ENCODE assay signal across 24 mouse cellular contexts in the genomic region with DNA sequence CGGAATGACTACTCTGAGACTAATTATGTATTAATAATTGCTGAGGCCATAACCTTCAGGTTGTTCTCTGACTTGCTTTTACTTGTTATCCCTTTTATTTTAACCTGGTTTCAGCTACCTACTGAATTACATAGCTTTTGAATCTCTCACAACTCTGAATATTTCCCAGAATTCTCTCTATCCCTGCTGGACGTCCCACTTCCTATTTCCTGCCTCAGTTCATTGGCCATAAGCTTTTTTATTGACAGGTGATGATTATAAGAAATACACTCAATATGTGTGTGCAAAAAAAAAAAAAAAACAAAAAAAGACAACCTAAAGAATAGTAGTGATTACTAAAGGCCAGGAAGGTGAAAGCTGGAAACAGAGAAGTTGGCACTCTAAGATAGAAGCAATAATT.
"Had no signal": no experiment of that assay in that cellular context is flagged by ENCODE, and none has a peak within 500 bp of the region (broad histone marks: within the 10 kb centered on the region; RNA-seq: fewer than 3 reads in every experiment).

No protein-coding gene starts in this region.

- H3K27ac ChIP-seq: embryonic facial prominence, embryonic 10.5 days; embryonic facial prominence, embryonic 12.5 days; embryonic facial prominence, embryonic 13.5 days; embryonic facial prominence, embryonic 15.5 days; forebrain, embryonic 10.5 days; forebrain, embryonic 12.5 days; forebrain, embryonic 13.5 days; forebrain, embryonic 15.5 days; gastrocnemius, adult 2 months; heart, adult 2 months; heart, embryonic 10.5 days had no signal

- H3K27me3 ChIP-seq: embryonic facial prominence, embryonic 12.5 days; embryonic facial prominence, embryonic 13.5 days; embryonic facial prominence, embryonic 15.5 days; forebrain, embryonic 12.5 days; forebrain, embryonic 13.5 days; forebrain, embryonic 15.5 days had no signal

- H3K4me3 ChIP-seq: embryonic facial prominence, embryonic 10.5 days; embryonic facial prominence, embryonic 12.5 days; embryonic facial prominence, embryonic 13.5 days; embryonic facial prominence, embryonic 15.5 days; erythroblast, embryonic 14.5 days; forebrain, embryonic 10.5 days; forebrain, embryonic 12.5 days; forebrain, embryonic 13.5 days; forebrain, embryonic 15.5 days; gastrocnemius, adult 2 months; heart, adult 2 months; heart, embryonic 10.5 days had no signal

- H3K36me3 ChIP-seq: embryonic facial prominence, embryonic 10.5 days; embryonic facial prominence, embryonic 12.5 days; embryonic facial prominence, embryonic 13.5 days; embryonic facial prominence, embryonic 15.5 days; forebrain, embryonic 10.5 days; forebrain, embryonic 12.5 days; forebrain, embryonic 15.5 days; heart, embryonic 10.5 days had no signal

- DNase-seq: cerebellum, adult 9-11 months; cerebellum, postnatal 10 days; cerebellum, postnatal 14 days; cerebellum, postnatal 25 days; cerebellum, postnatal 36 days; embryo, embryonic 11 days; forebrain, postnatal 0 days; gastrocnemius, adult 2 months; gastrocnemius, postnatal 10 days; gastrocnemius, postnatal 14 days; gastrocnemius, postnatal 25 days; gastrocnemius, postnatal 36 days; heart, adult 11 months; heart, adult 2 months had no signal

- H3K9me3 ChIP-seq: embryonic facial prominence, embryonic 12.5 days; embryonic facial prominence, embryonic 13.5 days; embryonic facial prominence, embryonic 15.5 days; forebrain, embryonic 12.5 days; forebrain, embryonic 13.5 days; forebrain, embryonic 15.5 days; heart, embryonic 10.5 days had no signal

- H3K9ac ChIP-seq: embryonic facial prominence, embryonic 12.5 days; embryonic facial prominence, embryonic 13.5 days; embryonic facial prominence, embryonic 15.5 days; forebrain, embryonic 12.5 days; forebrain, embryonic 13.5 days; forebrain, embryonic 15.5 days; forebrain, postnatal 0 days had no signal
